Comparison of ENCODE assay signal across 17 mouse cellular contexts in the genomic region with DNA sequence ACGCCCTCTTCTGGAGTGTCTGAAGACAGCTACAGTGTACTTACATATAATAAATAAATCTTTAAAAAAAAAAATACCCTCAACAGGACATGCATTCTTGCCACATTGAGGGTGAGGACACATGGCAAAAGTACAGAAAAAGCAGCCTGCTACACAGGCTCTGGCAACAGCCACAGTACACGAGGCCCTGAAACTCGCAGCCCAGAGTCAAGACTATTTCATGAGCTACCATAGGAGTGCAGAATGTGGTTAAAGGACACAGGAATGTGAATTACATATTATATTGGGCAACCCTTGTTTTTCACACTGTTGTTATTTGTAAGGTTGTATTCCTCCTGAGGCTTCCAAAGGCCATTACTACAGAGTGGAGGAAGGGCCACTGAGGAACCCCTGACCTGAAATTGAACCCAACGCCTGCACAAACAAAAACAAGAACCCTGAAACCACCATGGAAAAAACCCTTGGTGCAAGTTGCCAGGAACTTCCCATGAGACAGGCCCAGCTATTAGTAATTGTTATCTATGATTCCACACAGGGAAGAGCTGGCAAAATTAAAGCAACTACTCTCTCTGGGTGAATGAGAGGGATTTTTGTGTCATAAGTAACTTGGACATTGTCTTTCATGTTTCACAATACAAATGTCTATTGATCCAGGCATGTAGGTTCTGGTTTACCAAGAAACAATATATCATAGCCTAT.
A peak's percentile ranks its signal among the peaks of the same experiment; 100 is the strongest.
DNase-seq lines count a peak whose midpoint lies in the region; ATAC-seq and TF ChIP-seq lines count a peak whose summit lies in the region.
"Had no signal": no experiment of that assay in that cellular context is flagged by ENCODE, and none has a peak within 500 bp of the region (broad histone marks: within the 10 kb centered on the region; RNA-seq: fewer than 3 reads in every experiment).

No protein-coding gene starts in this region.

- WGBS in heart, embryonic 12.5 days = 84% methylated on average over 4 of the region's 4 CpGs

- no peaks in the 10 kb centered on the region for H3K27me3 ChIP-seq in heart, embryonic 12.5 days (replicated peaks)
- H3K27me3 ChIP-seq: limb, embryonic 12.5 days; midbrain, embryonic 15.5 days; neural tube, embryonic 13.5 days had no signal

- peak; percentile 80 to 82 for DNase-seq in heart, adult 18-20 months
- DNase-seq in ovary, adult 18-20 months (ENCODE audit: low spot score) = peak; percentile 23
- no peak for DNase-seq in ovary, postnatal 10 days (ENCODE audit: low spot score)
- peak; percentile 65 for DNase-seq in gastrocnemius, postnatal 25 days
- DNase-seq in right cerebral cortex, postnatal 10 days (ENCODE audit: low spot score in 2 of 2) = no peak
- DNase-seq in cerebellum, adult 18-20 months = no peak
- DNase-seq in left cerebral cortex, adult 2 months (ENCODE audit: extremely low spot score in 1 of 2, low spot score in 2 of 2) = no peak
- DNase-seq: cerebellum, postnatal 14 days; liver, postnatal 0 days; retina, postnatal 1 day; spleen, adult 18-20 months had no signal

- intact Hi-C loops in left cerebral cortex, adult 2 months (cut with DNase I) = no loop called here

- peaks cover 9% of the 10 kb centered on the region for H3K4me1 ChIP-seq in heart, embryonic 12.5 days (replicated peaks)
- H3K4me1 ChIP-seq: midbrain, embryonic 15.5 days had no signal

- H3K4me3 ChIP-seq in heart, embryonic 12.5 days = no peak overlapping the region
- no peak overlapping the region for H3K4me3 ChIP-seq in left cerebral cortex, adult 2 months
- H3K4me3 ChIP-seq: limb, embryonic 12.5 days; midbrain, embryonic 15.5 days; neural tube, embryonic 13.5 days had no signal

- H3K9me3 ChIP-seq in heart, embryonic 12.5 days (replicated peaks) = no peaks in the 10 kb centered on the region
- H3K9me3 ChIP-seq: limb, embryonic 12.5 days; neural tube, embryonic 13.5 days had no signal

- TF ChIP-seq CTCF in left cerebral cortex, adult 2 months (IDR thresholded peaks at IDR 0.05) = no peak

- H3K27ac ChIP-seq in heart, embryonic 12.5 days (ENCODE audit: poor library complexity, severe bottlenecking) = no peak overlapping the region
- H3K27ac ChIP-seq in left cerebral cortex, adult 2 months = no peak overlapping the region
- H3K27ac ChIP-seq: limb, embryonic 12.5 days; macrophage; midbrain, embryonic 15.5 days; neural tube, embryonic 13.5 days; stomach, postnatal 0 days had no signal

- ATAC-seq in heart, embryonic 12.5 days (ENCODE audit: insufficient number of reproducible peaks, low FRiP score) = no peak
- ATAC-seq: liver, postnatal 0 days; midbrain, embryonic 15.5 days had no signal

- H3K9ac ChIP-seq in heart, embryonic 12.5 days = no peak overlapping the region
- H3K9ac ChIP-seq: limb, embryonic 12.5 days; liver, postnatal 0 days; midbrain, embryonic 15.5 days; neural tube, embryonic 13.5 days had no signal

- H3K4me2 ChIP-seq in heart, embryonic 12.5 days = no peak overlapping the region
- H3K4me2 ChIP-seq: limb, embryonic 12.5 days; midbrain, embryonic 15.5 days; neural tube, embryonic 13.5 days had no signal

- H3K36me3 ChIP-seq in heart, embryonic 12.5 days = no peaks in the 10 kb centered on the region
- H3K36me3 ChIP-seq: limb, embryonic 12.5 days; midbrain, embryonic 15.5 days; neural tube, embryonic 13.5 days had no signal

Comparison
In these comparisons a context has a peak if more than half of its experiments do, and no peak if none do; other contexts are left out.
1. DNase-seq: peak in heart, adult 18-20 months (2 of 2), ovary, adult 18-20 months (single experiment) and gastrocnemius, postnatal 25 days (single experiment); none in ovary, postnatal 10 days (single experiment), right cerebral cortex, postnatal 10 days (0 of 2), cerebellum, adult 18-20 months (0 of 2) and left cerebral cortex, adult 2 months (0 of 2).